Mouse (Mus musculus) liver, postnatal 0 days (tissue): ENCODE results near the gene Polr2g.

Source experiments
- CTCF ChIP-seq: sonication (generic); IDR thresholded peaks from 2 replicates; pipeline ENCODE4 v1.5.1; 2016; ENCODE audit warnings: antibody characterized with exemption, low read depth
- EP300 ChIP-seq: IDR thresholded peaks from 2 replicates; pipeline ENCODE4 v1.6.1; 2016; ENCODE audit warnings: antibody characterized with exemption, low read depth, mild to moderate bottlenecking

- no peak for TF ChIP-seq CTCF
- no peak for TF ChIP-seq EP300
Measured at GRCm38 (mm10) chr19:8765562-8765961, 32.8 kb downstream of the Polr2g start.
